Mouse (Mus musculus) NIH3T3 (cell line): ENCODE measurements around the gene Sema6d.

Experiments used
- DNase-seq: peaks from one replicate; pipeline ENCODE4 v3.0.0-alpha.2; 2012; ENCODE audit warnings: low read depth

Gene Sema6d

DNA sequence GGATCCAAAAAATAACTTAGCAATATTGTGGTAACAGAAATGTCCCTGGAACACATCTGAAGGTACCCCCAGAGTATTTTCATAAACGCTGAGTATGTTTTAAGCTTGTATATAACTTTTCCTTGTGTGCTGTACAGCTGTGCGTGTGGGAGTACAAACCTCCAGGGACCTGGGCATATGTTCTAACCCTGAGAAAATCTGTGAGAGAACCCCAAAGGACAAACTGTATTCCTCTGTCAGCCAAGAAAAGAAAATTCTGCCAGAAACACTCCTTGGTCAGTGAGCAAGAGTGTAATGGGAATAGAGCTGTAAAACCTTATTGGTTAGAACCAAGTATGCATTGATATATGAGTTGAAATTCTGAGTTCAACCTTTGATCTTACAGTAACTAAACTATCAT is 203.8 kb downstream of the Sema6d start:
- DNase-seq, result no peak

DNA sequence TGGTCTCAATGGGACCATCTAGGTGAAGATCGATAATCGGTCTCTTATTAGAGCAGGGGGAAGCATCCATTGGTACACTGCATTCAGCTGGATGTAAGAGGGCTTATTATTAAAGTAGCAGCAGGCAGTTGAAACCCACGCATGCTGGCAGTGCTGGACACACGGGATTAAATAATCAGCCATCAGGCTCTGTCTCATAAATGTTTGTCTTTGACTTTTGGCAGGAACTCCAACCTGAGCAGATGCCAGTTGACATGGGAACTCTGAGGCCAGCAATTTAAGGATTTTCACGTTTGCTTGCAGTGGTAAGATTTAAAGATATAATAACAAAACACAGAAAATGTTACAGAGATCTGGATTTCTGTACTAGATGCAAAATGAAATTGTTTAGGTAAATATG is 208.6 kb downstream of the Sema6d start:
- DNase-seq, result no peak

- DNase-seq, result peak; percentile 46
These were observed 209.1 kb downstream of the Sema6d start for GRCm38 (mm10) chr2:124298872-124299271.

- DNase-seq, result no peak
These were observed 218.8 kb downstream of the Sema6d start for GRCm38 (mm10) chr2:124308605-124309004.

DNA sequence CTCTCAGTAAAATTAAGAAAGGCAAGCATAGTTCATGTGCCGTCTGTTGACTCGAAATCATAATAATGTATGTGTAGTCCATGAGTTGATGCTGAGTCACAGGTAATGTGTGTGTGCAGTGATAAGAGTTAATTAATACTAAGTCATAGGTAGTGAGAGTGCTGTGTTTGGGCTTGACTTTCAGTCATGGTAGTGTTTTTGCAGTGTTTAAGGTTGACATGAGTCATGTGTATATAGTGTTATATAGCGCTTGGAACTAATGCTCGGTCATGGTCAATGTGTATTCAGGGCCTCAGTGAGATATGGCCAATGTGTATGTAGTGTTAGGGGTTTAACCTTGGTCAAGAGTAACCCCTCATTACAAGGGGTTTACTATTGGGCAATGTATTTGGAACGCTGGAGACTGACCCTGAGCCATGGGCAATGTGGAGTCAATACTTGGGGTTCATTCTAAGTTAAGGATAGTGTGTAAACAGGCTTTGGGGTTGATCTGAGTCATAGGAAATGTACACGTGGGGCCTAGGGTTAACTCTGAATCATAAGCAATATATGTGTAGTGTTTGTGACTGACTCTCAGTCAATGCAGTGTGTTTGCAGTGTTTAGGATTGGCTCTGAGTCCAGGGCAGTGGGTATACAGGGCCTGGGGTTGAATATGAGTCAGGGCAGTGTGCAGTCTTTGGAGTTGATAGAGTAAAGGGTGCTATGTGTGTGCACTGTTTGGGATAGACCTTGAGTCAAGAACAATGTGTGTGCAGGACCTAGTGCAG is 219.8 kb downstream of the Sema6d start:
- peak; percentile 9 for DNase-seq

DNA sequence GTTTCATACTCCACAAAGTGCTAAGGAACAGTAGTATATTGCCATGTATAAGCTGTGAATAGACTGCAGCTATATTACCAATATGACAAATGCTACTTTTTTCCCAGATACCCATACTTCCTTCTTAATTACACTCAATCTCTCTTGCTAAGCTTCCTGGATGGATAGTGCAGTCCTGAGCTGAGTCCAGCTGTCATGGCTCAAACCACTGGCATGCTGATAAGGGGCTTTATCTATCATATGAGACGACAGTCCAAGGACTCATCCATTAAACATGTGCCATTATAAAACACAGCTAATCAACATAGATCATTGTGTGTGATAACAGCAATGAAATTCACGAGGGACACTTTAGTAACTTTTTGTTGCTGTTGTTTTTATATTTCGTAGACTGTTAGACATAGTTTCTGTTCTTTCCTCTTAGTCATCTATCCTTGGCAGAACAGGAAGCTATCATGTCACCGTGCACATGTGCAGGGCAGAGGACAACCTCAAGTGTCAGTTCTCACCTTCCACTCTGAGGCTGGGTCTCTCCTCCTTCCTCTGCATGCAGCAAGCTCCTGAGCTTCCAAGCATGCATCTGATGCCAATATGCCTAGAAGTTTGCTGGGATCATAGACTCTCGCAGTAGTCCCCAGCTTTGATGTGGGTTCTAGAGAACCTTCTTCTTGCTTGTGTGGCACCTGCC is 232.9 kb downstream of the Sema6d start:
- DNase-seq, result no peak

DNA sequence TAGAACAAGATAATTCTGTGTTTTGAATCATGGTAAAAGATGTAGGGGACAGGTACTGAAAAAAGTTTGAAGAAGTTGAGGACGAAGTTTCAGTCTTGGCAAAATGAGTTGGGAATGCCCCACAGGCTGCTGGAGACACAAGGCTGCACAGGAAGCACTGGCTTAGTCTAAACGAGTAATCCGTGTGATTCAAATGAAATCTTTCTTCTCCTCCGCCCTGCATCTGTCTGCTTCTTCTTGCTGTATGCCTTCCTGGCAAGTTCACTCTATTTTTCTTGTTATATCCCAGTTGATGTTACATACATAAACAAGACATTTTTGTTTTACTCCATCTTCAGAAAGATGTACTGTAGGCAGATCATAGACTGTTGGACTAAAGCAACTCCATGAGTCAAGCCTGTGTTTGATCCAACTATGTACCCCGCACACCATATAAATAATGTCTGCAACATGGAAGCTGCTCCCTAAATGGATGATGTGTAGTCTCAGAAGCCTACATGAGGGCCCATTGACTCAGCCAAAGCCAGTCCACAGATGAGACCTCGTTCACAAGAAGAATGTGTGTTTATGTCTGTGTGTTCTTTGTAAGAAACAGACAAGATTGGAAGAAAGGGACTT is 234.4 kb downstream of the Sema6d start:
- DNase-seq, result no peak

GRCm38 (mm10) chr2:124329473-124330130 is 239.8 kb downstream of the Sema6d start:
- DNase-seq, result no peak

GRCm38 (mm10) chr2:124332890-124333289 is 243.1 kb downstream of the Sema6d start:
- no peak for DNase-seq

DNA sequence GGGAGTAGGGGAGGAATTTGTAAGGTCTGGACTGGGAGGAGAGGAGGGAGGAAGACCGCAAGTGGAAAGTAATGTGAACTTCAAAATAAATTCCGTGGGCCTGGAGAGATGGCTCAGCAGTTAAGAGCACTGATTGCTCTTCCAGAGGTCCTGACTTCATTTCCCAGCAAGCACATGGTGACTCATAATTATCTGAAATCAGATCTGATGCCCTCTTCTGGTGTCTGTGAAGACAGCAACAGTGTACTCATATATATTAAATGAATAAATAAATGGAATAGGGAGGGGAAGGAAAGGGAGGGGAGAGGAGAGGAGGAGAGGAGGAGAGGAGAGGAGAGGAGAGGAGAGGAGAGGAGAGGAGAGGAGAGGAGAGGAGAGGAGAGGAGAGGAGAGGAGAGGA is 244.9 kb downstream of the Sema6d start:
- DNase-seq, result peak; percentile 17

GRCm38 (mm10) chr2:124338296-124338695 is 248.5 kb downstream of the Sema6d start:
- DNase-seq, result no peak

GRCm38 (mm10) chr2:124354191-124354590 is 264.4 kb downstream of the Sema6d start:
- DNase-seq, result no peak

DNA sequence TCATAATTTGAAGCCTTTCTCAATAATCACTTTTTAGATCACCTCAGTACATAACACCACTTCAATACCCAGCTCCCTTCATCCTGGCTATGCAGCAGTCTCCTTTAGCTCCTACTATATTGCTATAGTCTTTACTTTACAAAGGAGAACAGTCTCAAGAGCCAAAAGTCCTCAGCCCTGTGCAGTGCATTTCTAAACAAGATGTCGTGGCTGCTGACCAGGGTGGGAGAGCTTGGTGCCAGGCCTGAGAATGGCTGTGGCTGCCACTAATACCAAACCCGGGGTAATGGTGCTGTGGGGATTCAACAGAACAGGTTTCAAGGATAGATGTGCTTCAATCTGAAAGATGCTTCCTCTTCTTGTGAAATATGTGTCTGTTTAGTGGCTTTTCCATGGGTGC is 264.9 kb downstream of the Sema6d start:
- DNase-seq, result no peak

GRCm38 (mm10) chr2:124369291-124369690 is 279.5 kb downstream of the Sema6d start:
- DNase-seq, result peak; percentile 3

DNA sequence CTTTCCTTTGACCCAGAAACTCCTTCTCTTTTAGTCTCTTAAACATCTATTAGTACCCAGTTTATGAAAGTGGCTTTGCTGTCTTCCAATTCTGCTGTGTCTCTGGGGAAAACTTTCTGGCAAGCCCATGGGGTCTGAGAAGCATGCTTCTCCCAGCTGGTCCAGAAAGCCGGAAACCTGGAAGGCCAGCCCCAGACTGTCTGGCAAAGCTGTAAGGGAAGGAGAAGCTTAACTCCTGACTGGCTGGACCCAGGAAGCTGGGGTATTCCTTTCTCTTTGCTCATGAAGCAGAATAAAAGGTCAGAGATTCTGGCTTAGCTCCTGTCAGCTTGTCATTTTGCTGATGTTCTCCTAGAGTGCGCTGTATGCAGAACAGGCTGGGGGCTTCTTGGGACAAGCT is 280.2 kb downstream of the Sema6d start:
- DNase-seq, result peak; percentile 10

GRCm38 (mm10) chr2:124371363-124371762 is 281.6 kb downstream of the Sema6d start:
- DNase-seq, result no peak

- DNase-seq, result no peak
These were observed 295.3 kb downstream of the Sema6d start for GRCm38 (mm10) chr2:124385053-124385452.

GRCm38 (mm10) chr2:124385722-124386121 is 296.0 kb downstream of the Sema6d start:
- DNase-seq, result no peak

- no peak for DNase-seq
These were observed 298.5 kb downstream of the Sema6d start for GRCm38 (mm10) chr2:124388269-124388668.

DNA sequence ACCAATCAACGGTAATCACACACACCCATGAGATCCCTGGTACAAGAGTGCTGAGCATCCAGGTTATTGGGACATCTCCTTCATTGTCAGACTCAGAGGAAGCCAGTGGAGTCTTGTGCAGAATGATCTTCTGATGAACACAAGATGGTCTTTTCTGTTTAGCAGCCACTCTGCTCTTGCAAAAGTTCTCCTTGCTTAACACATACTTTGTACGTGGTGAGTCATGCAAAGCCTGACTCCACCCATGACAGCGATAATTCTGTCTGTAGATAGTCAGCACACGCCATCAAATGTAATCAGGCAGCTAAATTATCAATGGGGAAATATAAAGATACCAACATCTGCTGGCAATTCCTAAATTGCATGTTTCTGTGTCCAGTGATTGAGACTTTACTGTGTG is 307.0 kb downstream of the Sema6d start:
- peak; percentile 14 for DNase-seq

- no peak for DNase-seq
These were observed 307.5 kb downstream of the Sema6d start for GRCm38 (mm10) chr2:124397304-124397703.

- DNase-seq, result no peak
These were observed 309.8 kb downstream of the Sema6d start for GRCm38 (mm10) chr2:124399611-124400010.
